Mouse (Mus musculus): Measurements from ENCODE around the gene Lrrk1.

The Lrrk1 gene

GRCm38 (mm10) chr7:66384213-66384612 lies 3.9 kb downstream of the Lrrk1 start:
- no peak for DNase-seq (ENCODE audit: low spot score)

DNA sequence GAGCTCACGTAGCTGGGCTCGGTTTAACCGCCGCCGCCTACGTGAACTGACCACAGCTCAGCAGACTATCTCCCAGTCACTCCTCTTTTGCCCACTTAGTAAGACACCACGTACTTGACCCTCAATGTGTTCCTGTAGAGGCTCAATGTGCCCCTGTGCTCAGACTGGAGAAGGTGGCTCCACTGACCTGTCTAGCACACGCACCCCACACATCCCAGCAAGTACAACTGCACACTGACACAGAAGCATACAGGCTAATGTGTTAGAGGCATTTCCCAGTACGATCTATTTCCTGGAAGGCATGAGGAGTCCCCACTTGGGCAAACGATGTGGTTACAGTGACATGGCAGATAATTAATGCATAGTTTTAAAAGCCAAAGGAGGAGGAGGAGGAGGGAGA lies 11.6 kb downstream of the Lrrk1 start:
- DNase-seq (ENCODE audit: low spot score), result no peak

DNA sequence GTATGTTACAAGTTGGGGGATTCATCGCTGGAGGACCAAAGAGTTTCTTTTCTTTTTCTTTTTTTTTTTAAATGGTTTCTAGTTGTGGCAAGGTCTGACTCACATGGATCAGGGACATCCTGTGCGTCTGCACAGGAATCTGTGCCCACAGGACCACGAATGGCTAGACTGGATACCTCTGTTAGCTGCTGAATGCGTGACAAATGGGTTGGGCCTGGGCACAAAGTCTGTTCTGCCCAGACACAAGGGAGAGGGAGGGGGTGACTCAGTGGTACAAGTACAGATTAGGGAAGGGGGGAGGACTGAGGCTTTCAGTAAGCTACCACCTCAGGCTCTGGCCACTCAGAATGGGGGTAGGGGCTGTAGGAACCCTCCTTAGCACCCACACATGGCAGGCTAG lies 12.4 kb downstream of the Lrrk1 start:
- DNase-seq (ENCODE audit: low spot score), result no peak

- no peak for DNase-seq (ENCODE audit: low spot score)
Observed at GRCm38 (mm10) chr7:66373391-66373790, 14.8 kb downstream of the Lrrk1 start.

DNA sequence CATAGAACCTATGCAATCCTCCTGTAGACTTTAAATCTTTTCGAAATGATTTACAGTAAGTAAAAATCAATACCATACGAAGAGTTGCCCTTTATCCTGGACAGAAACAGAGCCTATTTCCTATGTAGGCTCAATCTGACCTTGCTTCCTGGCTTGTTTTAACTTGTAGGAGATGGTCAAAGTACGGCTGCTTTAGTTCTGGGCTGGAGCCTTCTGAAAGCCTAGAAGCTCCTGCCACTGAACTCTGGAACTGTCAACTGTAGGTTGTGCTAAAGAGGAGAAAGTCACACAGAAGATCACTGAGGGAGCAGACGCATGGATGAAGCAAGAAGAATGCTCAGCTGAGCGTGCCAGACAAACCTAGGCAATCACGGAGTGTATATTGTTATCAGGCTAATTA lies 17.2 kb downstream of the Lrrk1 start:
- DNase-seq (ENCODE audit: low spot score), result no peak

- no peak for DNase-seq (ENCODE audit: low spot score)
Observed at GRCm38 (mm10) chr7:66369934-66370445, 18.2 kb downstream of the Lrrk1 start.

GRCm38 (mm10) chr7:66369071-66369933 lies 18.8 kb downstream of the Lrrk1 start:
- no peak for DNase-seq (ENCODE audit: low spot score)

GRCm38 (mm10) chr7:66365904-66366303 lies 22.2 kb downstream of the Lrrk1 start, which contains the start of gene Gm10974:
Gene Gm10974, plus strand, starts transcription at chr7:66365905.
- DNase-seq (ENCODE audit: low spot score), result no peak

DNA sequence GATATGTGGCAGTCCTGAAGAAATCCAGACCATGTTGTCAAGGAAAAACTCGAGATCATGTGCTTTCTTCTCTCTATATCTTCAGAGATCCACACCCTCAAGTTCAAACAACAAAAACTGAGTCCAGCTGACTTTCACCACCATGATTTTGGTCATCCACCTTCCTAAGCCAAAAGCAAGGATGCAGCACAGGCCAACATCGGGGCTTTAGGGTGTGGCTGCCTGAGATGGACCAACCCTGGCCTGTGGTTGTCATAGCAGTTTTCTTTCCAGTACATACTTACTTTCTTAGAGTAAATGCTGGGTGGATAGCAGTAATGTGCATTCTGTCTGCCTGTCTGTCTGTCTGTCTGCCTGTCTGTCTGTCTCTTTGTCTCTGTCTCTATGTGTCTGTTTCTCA lies 22.7 kb downstream of the Lrrk1 start:
- DNase-seq (ENCODE audit: low spot score), result no peak

DNA sequence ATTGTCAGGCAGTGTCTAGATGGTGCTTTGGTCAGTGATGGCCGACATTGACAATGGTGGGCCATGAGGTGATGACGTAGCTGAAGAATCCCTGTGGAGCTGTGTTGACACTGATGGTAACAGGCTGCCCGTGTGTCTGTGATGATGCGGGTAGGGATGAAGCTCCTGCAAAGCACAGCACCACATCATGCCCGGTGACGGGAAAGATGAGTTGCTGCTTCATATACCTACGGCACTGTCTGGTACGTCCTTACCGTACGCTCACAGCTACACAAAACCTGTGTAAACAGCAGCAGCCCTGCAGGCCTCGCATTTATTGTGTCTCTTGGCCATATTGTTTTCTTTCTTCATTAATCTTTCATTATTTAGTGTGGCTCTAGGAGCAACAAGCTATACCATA lies 23.7 kb downstream of the Lrrk1 start:
- no peak for DNase-seq (ENCODE audit: low spot score)

DNA sequence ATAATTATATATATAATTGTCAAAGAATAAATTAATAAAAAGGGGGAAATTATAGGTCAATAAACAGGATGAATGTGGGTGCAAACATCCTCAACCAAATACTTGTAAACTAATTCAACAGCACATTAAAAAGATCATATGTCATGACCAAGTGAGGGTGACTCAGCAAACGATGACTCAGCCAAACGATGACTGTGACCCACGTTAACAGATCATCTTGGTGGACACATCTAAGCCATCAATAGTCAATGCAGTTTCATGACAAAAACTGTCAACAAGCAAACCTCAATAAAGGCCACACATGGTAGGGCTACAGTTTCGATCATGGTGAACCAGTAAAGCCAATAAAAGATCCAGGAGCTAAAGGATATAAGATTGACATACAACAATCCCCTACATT lies 29.1 kb downstream of the Lrrk1 start:
- DNase-seq (ENCODE audit: low spot score), result no peak

DNA sequence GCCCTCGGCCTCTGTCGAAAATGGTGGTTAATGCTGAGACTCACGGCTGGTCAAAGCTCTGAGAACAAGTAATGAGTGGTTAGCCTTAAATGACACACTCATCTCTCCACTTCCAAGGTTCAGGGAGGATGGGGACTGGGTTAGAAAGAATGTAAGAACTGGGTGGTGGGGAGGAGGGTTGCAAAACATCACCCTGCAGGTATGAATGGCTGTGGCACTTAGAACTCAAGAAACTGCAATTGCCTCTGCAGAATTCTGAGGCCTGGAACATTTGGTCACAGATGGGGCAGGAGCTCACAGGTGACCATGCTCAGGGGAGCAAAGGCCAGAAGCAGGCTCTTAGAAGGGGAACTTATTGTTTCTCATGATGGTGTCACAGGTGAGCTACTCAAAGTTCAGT lies 29.7 kb downstream of the Lrrk1 start:
- DNase-seq (ENCODE audit: low spot score), result no peak

- DNase-seq (ENCODE audit: low spot score), result no peak
Observed at GRCm38 (mm10) chr7:66355791-66356522, 32.2 kb downstream of the Lrrk1 start.

DNA sequence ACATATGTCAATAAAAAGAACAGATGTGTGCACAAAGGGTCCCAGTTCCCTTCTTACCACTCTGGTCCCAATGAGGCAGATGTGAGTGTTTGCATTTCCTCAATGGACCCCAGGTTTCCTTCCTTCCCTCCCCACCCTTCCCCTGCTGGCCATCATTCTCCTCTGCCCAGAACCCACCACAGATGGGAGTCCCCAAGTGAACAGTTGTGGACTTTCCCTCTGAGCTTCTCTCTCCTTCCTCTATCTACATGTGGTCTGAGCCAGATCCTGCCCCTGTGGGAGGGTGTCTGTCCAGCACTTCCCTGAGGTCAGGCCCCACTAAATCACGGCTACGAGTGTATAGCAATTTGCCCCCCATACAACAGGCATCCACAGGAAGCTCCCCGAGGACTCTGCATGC lies 33.2 kb downstream of the Lrrk1 start:
- no peak for DNase-seq (ENCODE audit: low spot score)

DNA sequence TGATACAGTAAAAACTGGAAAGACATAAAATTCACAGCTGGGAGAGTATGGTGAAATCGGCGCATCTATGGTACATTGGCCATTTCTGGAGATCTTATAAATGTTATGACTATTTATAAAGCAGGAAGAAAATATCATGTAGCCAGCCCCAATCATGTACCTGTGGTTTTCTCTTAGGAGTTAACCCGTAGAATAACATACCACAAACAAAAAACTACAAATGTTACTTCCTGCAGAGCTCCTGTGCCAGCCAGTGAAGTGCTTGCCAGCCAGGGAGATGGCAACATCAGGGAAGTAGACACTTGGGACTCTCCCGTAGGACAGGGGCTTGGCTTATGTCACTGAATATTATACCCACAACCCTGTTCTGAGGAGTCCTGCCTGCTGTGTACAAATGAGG lies 37.1 kb downstream of the Lrrk1 start:
- no peak for DNase-seq (ENCODE audit: low spot score)

- no peak for DNase-seq (ENCODE audit: low spot score)
Observed at GRCm38 (mm10) chr7:66349670-66350069, 38.5 kb downstream of the Lrrk1 start.

- no peak for DNase-seq (ENCODE audit: low spot score)
Observed at GRCm38 (mm10) chr7:66348588-66348987, 39.6 kb downstream of the Lrrk1 start.

DNA sequence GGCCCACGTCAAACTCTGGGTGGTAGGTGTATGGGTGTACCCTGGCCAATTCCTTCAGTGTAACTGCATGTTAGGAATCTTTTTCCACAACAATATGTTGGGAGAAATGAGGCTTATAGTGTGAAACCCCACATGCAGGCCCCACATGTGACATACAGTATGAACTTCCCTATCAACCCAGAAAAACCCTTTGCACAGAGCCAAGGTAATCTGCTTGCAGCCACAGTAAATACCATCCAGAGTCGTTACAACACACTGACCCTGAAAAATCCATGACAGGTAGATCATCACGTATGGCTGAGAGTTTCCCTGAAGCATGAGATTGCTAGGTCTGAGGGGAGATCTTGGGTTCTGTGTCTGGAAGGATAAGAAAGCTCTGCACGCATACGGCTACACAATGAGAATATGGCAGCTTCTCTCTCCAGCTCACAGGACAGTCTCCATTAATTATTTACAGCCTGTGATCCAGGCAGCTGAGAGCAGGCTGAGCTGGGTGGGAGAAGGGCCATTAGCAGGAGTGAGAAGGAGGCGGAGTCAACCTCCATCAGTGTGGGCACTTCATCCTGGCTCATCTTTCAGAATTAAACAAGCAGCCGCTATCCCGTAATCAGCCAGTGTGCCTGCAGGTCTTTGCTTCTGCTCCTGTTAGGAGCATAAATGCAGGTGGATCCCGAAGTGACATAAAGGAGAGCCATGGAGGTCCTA lies 41.0 kb downstream of the Lrrk1 start:
- DNase-seq (ENCODE audit: low spot score), result no peak

GRCm38 (mm10) chr7:66343307-66343706 lies 44.8 kb downstream of the Lrrk1 start:
- DNase-seq (ENCODE audit: low spot score), result no peak

GRCm38 (mm10) chr7:66342831-66343230 lies 45.3 kb downstream of the Lrrk1 start:
- no peak for DNase-seq (ENCODE audit: low spot score)

DNA sequence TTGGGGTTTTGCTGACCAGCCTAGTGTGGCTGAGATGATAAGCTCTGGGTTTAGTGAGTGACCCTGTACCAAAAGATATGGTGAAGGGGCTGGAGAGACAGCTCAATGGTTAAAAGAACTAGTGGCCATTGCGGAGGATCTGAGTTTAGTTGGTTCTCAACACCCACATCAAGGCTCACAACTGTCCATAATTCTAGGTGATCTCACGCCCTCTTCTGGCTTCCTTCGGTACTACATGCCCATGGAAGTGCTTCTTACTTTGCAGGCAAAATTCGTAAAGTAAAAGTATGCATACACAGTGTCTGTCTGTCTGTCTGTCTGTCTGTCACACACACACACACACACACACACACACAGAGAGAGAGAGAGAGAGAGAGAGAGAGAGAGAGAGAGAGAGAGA lies 45.8 kb downstream of the Lrrk1 start:
- DNase-seq (ENCODE audit: low spot score), result no peak

- DNase-seq (ENCODE audit: low spot score), result no peak
Observed at GRCm38 (mm10) chr7:66340044-66340443, 48.1 kb downstream of the Lrrk1 start.

DNA sequence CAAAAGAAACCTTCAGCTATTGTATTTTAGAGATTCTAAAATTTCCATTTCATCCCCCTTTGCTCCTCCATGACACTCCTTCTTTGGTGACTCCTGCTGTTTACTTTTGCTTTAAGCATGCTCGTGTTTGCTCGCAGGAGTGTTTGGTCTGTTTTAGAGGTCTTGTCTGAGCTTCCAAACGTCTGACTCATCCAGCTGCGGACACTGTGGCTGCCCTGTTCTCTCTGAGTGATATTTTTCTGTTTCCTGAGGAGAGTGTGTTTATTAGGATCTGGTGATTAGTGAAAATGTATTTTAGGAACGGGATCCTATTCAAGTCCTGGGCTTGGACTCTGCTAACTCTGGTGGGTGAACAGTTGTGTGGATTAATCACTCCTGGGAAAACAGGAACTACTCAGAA lies 48.5 kb downstream of the Lrrk1 start:
- no peak for DNase-seq (ENCODE audit: low spot score)
